Mouse (Mus musculus): ENCODE data around the gene Cd274. TPM values are rescaled to one million over a fixed set of nuclear protein-coding genes. Genes with fewer than 3 reads are reported as not detected.

Gene Cd274
- 0.32 and 0.36 TPM in 2 replicates for polyA plus RNA-seq (2014; fragmentation: Nextera tagmentation; extraction: Ambion mirVana)

DNA sequence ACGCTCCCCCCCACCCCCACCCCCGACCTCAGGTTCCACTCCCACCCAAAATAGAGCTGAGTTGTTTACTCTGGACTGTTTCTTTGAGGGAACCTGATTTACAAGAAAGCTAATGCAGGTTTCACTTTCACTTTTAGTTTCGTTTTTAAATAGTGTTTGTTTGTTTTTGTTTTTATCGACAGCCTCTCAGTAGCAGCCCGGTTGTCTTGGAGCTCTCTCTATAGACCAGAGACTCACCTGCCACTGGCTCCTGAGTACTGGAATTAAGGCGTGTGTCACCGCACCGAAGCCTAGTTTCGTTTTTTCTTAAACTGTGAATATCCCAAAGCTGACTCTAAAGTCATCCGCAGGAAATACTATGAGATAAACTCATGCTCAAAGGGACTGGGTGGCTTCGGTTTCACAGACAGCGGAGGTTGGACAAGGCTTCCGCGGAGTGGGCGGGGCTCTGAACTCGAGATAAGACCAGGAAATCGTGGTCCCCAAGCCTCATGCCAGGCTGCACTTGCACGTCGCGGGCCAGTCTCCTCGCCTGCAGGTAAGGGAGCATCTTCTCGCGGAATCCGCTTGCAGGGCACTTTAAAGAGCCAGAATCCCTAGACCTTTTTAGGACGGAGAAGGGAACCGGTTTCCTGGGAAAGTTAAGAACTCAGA is at the start of gene Cd274, which contains the start of gene Plgrkt:
Gene Cd274 (plus strand): TSS at position 487 of the 654 bp plus-strand sequence.
Gene Plgrkt (minus strand): TSS at position 422 of the 654 bp plus-strand sequence.
- Histone ChIP-seq H3K4me1 (ENCODE audit: control insufficient read depth in 2 of 2, insufficient read depth in 2 of 2, low read length in 2 of 2) (peaks cover 2 to 7% of the 10 kb centered on the region in 2 experiments; a peak in 2 of 4 replicates), H3K4me3 (ENCODE audit: control insufficient read depth in 1 of 2, insufficient read depth in 1 of 2, low read depth in 1 of 2, low read length in 2 of 2) (peak within 1 kb of the TSS; percentile 56 to 63), H3K27me3 (ENCODE audit: control insufficient read depth, insufficient read depth, low read length) (no peaks in the 10 kb centered on the region), H3K27ac (replicated peaks in 1 of 2; ENCODE audit: control insufficient read depth in 1 of 2, insufficient read depth in 1 of 2, low read depth in 2 of 2, low read length in 2 of 2) (no peak within 1 kb of the TSS), H3K4me2 (ENCODE audit: low read length) (peak within 1 kb of the TSS; percentile 71), H3K36me3 (ENCODE audit: control insufficient read depth, insufficient read depth, low read length) (no peaks in the 10 kb centered on the region), H3K9ac (ENCODE audit: low read length) (peak within 1 kb of the TSS; percentile 68), H3K9me3 (ENCODE audit: control insufficient read depth, low read length) (no peaks in the 10 kb centered on the region)
- 0 out of 2 replicates have a peak, but pooled peaks have one; percentile 38 for ATAC-seq (ENCODE audit: insufficient number of reproducible peaks, insufficient read depth, low FRiP score, low read depth)
- WGBS, result 1% methylated on average over 26 of the region's 26 CpGs

GRCm38 (mm10) chr19:29323416-29324049 is 43.7 kb upstream of the Cd274 start:
- no peak overlapping the region for H3K9ac ChIP-seq (ENCODE audit: low read length)
- H3K27ac ChIP-seq (replicated peaks in 1 of 2; ENCODE audit: control insufficient read depth in 1 of 2, insufficient read depth in 1 of 2, low read depth in 2 of 2, low read length in 2 of 2), result no peak overlapping the region
- no peaks in the 10 kb centered on the region for H3K9me3 ChIP-seq (ENCODE audit: control insufficient read depth, low read length)
- H3K4me1 ChIP-seq (ENCODE audit: control insufficient read depth in 2 of 2, insufficient read depth in 2 of 2, low read length in 2 of 2), result peaks cover 0 to 3% of the 10 kb centered on the region in 2 experiments; a peak in 1 of 4 replicates
- no peaks in the 10 kb centered on the region for H3K36me3 ChIP-seq (ENCODE audit: control insufficient read depth, insufficient read depth, low read length)
- WGBS, result 66% methylated on average over 8 of the region's 8 CpGs
- H3K4me3 ChIP-seq (ENCODE audit: control insufficient read depth in 1 of 2, insufficient read depth in 1 of 2, low read depth in 1 of 2, low read length in 2 of 2), result no peak overlapping the region
- no peak overlapping the region for H3K4me2 ChIP-seq (ENCODE audit: low read length)
- H3K27me3 ChIP-seq (ENCODE audit: control insufficient read depth, insufficient read depth, low read length), result no peaks in the 10 kb centered on the region
- ATAC-seq (ENCODE audit: insufficient number of reproducible peaks, insufficient read depth, low FRiP score, low read depth), result no peak

DNA sequence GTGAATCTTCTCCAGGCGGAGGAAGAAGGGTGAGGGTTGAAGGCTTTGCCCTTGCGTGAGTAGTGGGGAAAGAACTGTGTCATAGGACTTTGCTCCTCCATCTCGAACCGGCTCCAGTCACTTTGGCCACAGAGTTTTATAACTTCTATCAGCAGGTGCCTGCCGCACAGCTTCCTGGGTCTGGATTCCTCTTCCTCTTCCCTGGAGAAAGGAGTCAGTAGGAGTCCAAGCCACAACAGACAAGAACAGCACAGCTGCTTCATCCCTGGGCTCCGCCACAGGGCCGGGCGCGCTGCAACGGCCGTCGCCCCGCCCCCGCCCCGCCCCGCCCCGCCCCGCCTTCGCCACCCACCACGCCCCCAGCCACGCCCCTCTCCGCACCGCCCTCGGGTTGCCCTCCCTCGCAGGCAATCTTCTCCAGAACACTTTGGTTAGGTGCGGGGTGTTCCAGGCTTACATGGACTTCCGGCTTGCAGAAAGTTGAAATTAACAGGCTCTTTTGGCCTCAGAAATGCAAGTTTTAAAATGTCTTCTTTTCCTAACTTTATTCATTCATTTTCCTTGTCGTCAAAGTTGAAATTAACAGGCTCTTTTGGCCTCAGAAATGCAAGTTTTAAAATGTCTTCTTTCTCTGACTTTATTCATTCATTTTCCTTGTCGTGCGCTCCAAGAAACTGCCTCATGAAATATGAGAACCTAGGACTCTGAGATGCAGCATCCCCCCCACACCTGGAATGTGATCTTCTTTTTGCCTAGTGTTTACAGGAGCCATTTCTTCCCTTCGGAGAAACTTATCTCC is 42.0 kb upstream of the Cd274 start, which contains the start of gene Insl6:
Gene Insl6 (minus strand): TSS at position 304 of the 799 bp plus-strand sequence.
- Histone ChIP-seq H3K4me1 (ENCODE audit: control insufficient read depth in 2 of 2, insufficient read depth in 2 of 2, low read length in 2 of 2) (peaks cover 0 to 3% of the 10 kb centered on the region in 2 experiments; a peak in 1 of 4 replicates), H3K9ac (ENCODE audit: low read length) (peak within 1 kb of the TSS; percentile 68), H3K9me3 (ENCODE audit: control insufficient read depth, low read length) (no peaks in the 10 kb centered on the region), H3K4me3 (ENCODE audit: control insufficient read depth in 1 of 2, insufficient read depth in 1 of 2, low read depth in 1 of 2, low read length in 2 of 2) (peak within 1 kb of the TSS; percentile 40 to 64), H3K27ac (replicated peaks in 1 of 2; ENCODE audit: control insufficient read depth in 1 of 2, insufficient read depth in 1 of 2, low read depth in 2 of 2, low read length in 2 of 2) (no peak within 1 kb of the TSS), H3K36me3 (ENCODE audit: control insufficient read depth, insufficient read depth, low read length) (no peaks in the 10 kb centered on the region), H3K4me2 (ENCODE audit: low read length) (peak within 1 kb of the TSS; percentile 75), H3K27me3 (ENCODE audit: control insufficient read depth, insufficient read depth, low read length) (no peaks in the 10 kb centered on the region)
- 4% methylated on average over 27 of the region's 31 CpGs for WGBS
- peak; percentile 87 for ATAC-seq (ENCODE audit: insufficient number of reproducible peaks, insufficient read depth, low FRiP score, low read depth)

DNA sequence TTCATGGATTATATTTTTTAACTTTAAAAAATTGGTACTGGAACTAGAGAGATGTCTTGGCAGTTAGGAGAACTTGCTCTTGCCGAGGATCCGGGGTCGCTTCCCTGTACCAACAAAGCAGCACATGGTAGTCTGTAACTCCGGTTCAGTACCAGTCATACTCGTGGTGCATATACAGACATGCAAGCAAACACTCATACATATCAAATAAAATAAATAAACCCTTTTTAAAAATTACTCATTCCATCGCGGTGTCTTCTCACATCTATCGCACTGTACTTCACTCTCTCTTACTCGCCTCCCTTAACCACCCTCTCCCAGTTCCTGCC is 41.4 kb upstream of the Cd274 start:
- H3K9me3 ChIP-seq (ENCODE audit: control insufficient read depth, low read length), result no peaks in the 10 kb centered on the region
- H3K9ac ChIP-seq (ENCODE audit: low read length), result 0 out of 2 replicates have a peak overlapping the region, but pooled peaks have one; percentile 38
- ATAC-seq (ENCODE audit: insufficient number of reproducible peaks, insufficient read depth, low FRiP score, low read depth), result no peak
- H3K4me2 ChIP-seq (ENCODE audit: low read length), result peak overlapping the region; percentile 75
- H3K4me1 ChIP-seq (ENCODE audit: control insufficient read depth in 2 of 2, insufficient read depth in 2 of 2, low read length in 2 of 2), result peaks cover 0 to 3% of the 10 kb centered on the region in 2 experiments; a peak in 1 of 4 replicates
- H3K4me3 ChIP-seq (ENCODE audit: control insufficient read depth in 1 of 2, insufficient read depth in 1 of 2, low read depth in 1 of 2, low read length in 2 of 2), result peak overlapping the region in 1 of 2 experiments; percentile 40; a peak in 1 of 4 replicates
- WGBS, result 65% methylated on average over 9 of the region's 9 CpGs
- no peaks in the 10 kb centered on the region for H3K36me3 ChIP-seq (ENCODE audit: control insufficient read depth, insufficient read depth, low read length)
- no peak overlapping the region for H3K27ac ChIP-seq (replicated peaks in 1 of 2; ENCODE audit: control insufficient read depth in 1 of 2, insufficient read depth in 1 of 2, low read depth in 2 of 2, low read length in 2 of 2)
- no peaks in the 10 kb centered on the region for H3K27me3 ChIP-seq (ENCODE audit: control insufficient read depth, insufficient read depth, low read length)

GRCm38 (mm10) chr19:29326396-29326795 is 40.9 kb upstream of the Cd274 start:
- Histone ChIP-seq H3K4me2 (ENCODE audit: low read length) (no peak overlapping the region), H3K9ac (ENCODE audit: low read length) (no peak overlapping the region), H3K4me1 (ENCODE audit: control insufficient read depth in 2 of 2, insufficient read depth in 2 of 2, low read length in 2 of 2) (peaks cover 0 to 3% of the 10 kb centered on the region in 2 experiments; a peak in 1 of 4 replicates), H3K9me3 (ENCODE audit: control insufficient read depth, low read length) (no peaks in the 10 kb centered on the region), H3K27ac (replicated peaks in 1 of 2; ENCODE audit: control insufficient read depth in 1 of 2, insufficient read depth in 1 of 2, low read depth in 2 of 2, low read length in 2 of 2) (no peak overlapping the region), H3K36me3 (ENCODE audit: control insufficient read depth, insufficient read depth, low read length) (no peaks in the 10 kb centered on the region), H3K4me3 (ENCODE audit: control insufficient read depth in 1 of 2, insufficient read depth in 1 of 2, low read depth in 1 of 2, low read length in 2 of 2) (no peak overlapping the region), H3K27me3 (ENCODE audit: control insufficient read depth, insufficient read depth, low read length) (no peaks in the 10 kb centered on the region)
- ATAC-seq (ENCODE audit: insufficient number of reproducible peaks, insufficient read depth, low FRiP score, low read depth), result no peak
- WGBS, result 85% methylated on average over 4 of the region's 4 CpGs

- Histone ChIP-seq H3K9ac (ENCODE audit: low read length) (no peak overlapping the region), H3K9me3 (ENCODE audit: control insufficient read depth, low read length) (no peaks in the 10 kb centered on the region), H3K27me3 (ENCODE audit: control insufficient read depth, insufficient read depth, low read length) (no peaks in the 10 kb centered on the region), H3K36me3 (ENCODE audit: control insufficient read depth, insufficient read depth, low read length) (no peaks in the 10 kb centered on the region), H3K27ac (replicated peaks in 1 of 2; ENCODE audit: control insufficient read depth in 1 of 2, insufficient read depth in 1 of 2, low read depth in 2 of 2, low read length in 2 of 2) (no peak overlapping the region), H3K4me3 (ENCODE audit: control insufficient read depth in 1 of 2, insufficient read depth in 1 of 2, low read depth in 1 of 2, low read length in 2 of 2) (no peak overlapping the region), H3K4me2 (ENCODE audit: low read length) (no peak overlapping the region), H3K4me1 (ENCODE audit: control insufficient read depth in 2 of 2, insufficient read depth in 2 of 2, low read length in 2 of 2) (peaks cover 0 to 3% of the 10 kb centered on the region in 2 experiments; a peak in 1 of 4 replicates)
- 70% methylated on average over 13 of the region's 13 CpGs for WGBS
- ATAC-seq (ENCODE audit: insufficient number of reproducible peaks, insufficient read depth, low FRiP score, low read depth), result no peak
Observed at GRCm38 (mm10) chr19:29326822-29327552, 40.3 kb upstream of the Cd274 start.
